Mouse (Mus musculus): ENCODE data around the gene Fam173a.
"Not testable (repeated sequence)": the region's sequence is repeated elsewhere in the genome, so short reads cannot be mapped to it uniquely, and the experiment has no call there.

The Fam173a gene

DNA sequence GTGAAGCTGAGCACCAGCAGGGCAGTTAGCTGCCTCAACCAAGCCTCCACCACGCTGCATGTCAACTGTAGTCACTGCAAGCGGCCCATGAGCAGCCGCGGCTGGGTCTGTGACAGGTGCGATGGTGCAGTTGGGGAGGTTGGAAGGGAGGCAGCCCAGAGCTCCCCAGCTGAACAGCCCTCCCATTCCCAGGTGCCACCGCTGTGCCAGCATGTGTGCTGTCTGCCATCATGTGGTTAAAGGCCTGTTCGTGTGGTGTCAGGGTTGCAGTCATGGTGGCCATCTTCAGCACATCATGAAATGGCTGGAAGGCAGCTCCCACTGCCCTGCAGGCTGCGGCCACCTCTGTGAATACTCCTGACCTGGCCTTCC lies 35.5 kb upstream of the Fam173a start:
- peak; percentile 17 for DNase-seq

DNA sequence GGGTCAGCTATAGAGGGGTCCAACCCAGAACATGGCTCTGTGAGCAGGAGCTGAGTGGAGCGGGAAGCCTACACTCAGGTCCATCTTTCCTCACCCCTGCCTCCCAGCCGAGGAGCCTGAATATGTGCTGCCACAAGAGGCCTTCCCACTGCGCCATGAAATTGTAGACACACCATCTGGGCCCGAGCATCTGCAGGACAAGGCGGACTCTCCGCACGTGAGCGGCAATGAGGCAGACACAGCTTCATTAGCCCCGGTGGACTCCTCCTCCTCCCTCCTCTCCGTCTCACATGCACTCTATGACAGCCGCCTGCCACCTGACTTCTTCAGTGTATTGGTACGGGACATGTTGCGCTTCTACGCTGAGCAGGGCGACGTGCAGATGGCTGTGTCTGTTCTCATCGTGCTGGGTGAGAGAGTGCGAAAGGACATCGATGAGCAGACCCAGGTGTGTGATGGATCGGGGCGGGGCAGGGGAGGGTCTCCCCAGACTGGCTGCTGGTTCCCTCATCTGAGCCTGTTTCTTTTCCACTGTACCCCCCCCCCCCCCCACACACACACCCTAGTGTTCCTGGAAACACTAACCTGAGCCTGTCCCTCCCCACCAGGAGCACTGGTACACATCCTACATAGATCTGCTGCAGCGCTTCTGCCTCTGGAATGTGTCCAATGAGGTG lies 35.0 kb upstream of the Fam173a start:
- no peak for DNase-seq

DNA sequence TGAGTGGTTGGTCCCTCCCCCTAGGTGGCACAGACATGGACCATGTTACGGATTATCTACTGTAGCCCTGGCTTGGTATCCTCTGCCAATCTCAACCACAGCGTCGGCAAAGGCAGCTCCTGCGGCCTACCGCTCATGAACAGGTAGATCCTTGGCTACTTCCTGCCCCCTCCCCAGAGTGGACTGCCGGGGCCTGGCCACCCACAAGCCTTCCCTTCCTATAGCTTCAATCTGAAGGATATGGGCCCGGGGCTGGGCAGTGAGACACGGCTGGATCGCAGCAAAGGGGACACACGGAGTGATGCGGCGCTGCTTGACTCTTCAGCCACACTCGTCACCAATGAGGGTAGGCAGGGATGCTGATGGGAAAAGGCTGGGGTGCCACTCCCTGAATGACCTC lies 34.3 kb upstream of the Fam173a start:
- DNase-seq = no peak

DNA sequence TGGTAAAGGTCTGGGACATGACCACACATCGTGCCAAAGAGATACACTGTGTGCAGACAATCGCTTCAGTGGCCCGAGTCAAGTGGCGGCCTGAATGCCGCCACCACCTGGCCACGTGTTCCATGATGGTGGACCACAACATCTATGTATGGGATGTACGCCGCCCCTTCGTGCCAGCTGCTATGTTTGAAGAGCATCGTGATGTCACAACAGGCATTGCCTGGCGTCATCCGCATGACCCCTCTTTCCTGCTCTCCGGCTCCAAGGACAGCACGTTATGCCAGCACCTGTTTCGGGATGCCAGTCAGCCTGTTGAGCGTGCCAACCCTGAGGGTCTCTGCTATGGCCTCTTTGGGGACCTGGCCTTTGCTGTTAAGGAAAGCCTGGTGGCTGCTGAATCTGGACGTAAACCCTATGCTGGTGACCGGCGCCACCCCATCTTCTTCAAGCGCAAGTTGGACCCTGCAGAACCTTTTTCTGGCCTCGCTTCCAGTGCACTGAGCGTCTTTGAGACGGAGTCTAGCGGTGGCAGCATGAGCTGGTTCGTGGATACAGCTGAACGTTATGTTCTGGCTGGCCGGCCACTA lies 33.4 kb upstream of the Fam173a start:
- DNase-seq = no peak

DNA sequence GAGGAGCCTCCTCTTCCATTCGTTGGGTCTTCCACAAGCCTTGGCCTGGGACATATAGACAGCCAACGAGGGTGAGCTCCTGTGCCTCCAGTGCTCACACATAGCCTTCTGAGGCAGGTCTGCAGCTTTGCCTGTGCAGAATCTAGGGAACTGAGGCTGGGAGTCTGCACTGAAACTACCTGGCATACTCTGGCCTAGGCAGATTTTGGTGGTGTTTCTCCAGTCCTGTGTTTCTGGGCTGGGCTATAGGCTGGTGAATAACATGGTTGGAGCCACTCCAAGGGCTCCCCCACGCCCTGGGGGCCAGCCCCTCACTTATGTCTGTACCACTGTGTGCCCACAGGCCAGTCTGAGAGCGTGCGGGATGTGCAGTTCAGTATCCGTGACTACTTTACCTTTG lies 32.6 kb upstream of the Fam173a start:
- no peak for DNase-seq

DNA sequence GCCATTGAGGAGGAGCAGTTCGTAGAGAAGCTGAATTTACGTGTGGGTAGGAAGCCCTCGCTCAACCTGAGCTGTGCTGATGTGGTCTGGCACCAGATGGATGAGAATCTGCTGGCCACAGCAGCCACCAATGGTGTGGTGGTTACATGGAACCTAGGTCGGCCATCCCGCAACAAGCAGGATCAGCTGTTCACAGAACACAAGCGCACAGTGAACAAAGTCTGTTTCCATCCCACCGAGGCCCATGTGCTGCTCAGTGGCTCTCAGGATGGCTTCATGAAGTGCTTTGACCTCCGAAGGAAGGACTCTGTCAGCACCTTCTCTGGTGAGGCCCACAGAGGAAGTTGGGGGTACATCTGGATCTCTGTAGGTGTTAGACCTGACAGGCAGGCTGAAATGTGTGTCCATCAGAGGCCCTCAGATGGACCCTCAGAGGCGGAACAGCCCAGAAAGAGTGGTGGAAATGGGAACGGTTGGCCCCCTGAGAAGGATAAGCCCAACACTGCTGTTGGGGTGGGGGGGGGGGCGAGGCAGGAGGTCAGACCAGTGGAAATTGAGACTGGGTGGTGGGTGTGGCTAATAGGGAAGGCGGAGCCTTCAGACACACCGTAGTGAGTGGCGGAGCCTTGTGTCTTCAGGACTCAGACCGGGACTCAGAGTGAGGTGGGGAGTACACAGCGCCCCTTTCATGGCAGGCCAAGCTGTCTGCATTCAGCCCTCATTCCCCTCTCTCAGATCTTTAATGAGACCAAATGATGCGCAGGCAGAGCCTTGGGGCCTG lies 31.9 kb upstream of the Fam173a start:
- no peak for DNase-seq

DNA sequence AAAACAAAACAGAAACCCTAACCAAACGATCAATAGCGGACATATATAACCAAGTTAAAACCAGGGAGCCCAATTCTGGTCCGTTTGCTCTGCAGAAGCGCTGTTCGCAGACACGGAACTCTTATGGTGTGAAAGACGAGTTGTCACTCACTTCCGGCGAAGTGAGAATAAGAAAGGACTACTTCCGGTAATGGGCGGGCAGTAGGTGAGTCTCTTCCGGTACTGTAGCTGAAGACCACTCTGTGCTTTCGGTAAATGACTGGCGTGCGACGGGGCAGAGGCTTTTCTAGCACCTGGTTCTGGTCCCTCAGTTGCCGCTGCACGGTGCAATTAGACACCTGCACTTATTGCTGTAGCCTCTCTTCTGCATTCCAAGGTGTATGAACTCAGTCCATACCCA lies 30.8 kb upstream of the Fam173a start, which contains the start of gene Wdr24:
Gene Wdr24 (plus strand): TSS at position 176 of the 400 bp plus-strand sequence.
- DNase-seq = peak; percentile 89

DNA sequence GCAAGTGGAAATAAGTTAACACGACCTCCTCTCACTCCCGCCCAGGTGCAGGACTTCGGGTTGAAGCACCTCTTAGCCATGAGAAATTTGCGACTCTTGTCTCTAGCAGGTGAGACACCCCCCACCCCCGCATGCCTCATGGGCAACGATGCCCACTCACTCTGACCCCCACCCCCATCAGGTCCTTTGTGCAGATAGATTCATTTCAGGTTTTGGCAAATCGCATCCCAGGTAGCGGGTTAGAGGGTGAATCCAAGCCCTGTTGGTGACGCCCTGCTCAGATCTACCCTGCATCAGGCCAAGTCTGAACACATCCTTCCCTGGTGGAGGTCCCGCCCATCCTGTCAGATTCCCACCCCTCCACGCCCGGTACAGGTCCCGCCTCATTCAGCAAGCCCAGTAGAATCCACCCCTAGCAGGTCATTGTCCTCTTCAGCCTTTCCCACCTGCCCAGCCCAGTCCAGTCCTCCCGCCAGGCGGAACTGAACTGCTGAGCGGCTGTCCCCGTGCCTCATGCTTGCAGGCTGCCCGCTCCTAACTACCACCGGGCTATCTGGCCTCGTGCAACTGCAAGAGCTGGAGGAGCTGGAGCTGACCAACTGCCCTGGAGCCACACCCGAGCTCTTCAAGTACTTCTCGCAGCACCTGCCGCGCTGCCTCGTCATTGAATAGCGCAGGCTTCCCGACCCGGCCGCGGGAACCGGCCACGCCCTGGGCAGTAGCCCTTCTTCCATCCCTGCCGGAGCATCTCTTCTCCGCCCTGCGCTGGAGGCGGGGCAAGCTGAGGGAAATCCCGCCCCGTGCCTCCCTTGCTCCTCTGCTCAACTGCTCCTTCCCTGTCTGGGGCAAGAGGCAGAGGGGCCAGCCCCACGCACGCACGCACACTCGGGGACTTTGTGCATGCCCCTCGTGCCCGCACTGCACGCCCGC lies 26.4 kb upstream of the Fam173a start:
- DNase-seq = no peak

DNA sequence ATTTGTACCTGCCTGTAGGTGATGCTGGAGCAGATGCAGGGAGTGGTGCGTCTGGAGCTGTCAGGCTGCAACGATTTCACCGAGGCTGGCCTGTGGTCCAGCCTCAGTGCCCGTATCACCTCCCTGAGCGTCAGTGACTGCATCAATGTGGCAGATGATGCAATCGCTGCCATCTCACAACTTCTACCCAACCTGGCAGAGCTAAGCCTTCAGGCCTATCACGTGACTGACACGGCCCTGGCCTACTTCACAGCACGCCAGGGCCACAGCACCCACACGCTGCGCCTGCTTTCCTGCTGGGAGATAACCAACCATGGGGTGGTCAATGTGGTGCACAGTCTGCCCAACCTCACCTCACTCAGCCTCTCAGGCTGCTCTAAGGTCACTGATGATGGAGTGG lies 25.0 kb upstream of the Fam173a start:
- DNase-seq = no peak

DNA sequence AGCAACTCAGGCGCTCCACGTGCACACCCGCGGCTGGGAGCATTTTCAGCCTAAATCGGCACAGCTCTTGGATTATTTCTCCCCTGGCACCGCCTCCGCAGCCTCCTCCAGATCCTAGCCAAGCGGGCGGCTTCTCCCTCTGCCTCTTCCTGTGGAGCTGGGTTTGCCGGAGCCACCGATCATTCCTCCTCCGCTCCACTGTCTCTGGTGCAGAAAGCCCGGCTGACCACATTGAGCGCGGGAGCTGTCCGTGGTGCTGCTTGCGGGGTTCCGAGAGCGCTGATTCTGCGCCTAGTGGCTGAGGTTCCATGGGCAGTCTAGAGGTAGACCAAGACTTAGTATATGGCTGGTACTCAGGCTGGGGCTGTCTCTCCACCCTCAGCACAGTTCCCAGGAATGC lies 20.8 kb upstream of the Fam173a start:
- DNase-seq = peak; percentile 92

DNA sequence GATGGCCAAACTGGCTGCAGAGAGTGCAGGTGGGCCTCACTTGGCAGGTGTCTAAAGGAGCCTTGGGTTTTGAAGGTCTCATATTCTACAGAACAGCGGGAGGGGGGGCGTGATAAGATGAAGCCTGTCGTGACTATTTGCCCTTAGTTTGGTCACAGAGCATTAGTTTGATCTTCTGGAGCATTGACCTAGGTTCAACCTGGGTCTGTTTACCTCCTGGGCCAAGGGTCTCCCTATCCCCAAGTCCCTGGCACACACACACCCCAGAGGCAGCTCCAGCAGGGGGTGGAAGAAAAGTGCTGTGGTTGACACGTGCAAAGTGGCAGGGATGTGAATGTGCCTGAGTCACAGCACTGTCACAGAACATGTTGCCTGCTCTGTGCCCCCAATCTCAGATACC lies 18.2 kb upstream of the Fam173a start:
- DNase-seq = no peak

DNA sequence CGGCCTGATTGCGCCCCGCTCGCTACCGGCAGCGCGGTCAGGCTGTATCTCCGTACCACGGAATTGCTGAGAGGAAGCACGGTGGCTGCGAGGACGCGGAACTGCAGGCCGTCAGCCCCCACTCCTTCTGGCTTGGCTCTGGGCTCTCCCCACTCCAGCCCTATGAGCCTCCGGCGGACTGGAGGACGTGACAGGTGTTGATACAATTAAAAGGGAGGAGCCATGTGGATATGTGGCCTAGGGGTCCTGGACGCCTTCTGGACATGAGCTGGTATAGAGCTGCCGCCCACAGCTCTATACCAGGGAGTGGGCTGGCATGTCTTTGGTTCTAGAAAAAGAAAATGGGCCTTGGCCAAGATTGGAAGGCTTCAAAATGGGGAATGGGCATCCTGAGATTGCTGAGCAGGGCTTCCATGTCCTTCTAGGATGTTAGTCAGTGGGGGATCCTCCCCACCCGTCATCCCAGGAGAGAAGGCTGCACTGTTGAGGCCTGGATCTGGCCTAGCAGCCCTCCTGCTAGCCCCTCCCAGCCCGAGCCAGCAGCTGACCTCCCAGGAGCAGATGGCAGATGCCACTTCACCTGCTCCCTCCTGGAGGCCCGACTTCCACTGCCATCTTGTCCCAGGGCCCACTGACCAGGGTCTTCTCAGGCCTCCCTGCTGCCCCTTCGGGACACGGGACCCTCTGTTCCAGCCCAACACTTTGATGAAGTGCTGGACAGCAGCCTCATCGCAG lies 17.1 kb upstream of the Fam173a start:
- DNase-seq = no peak

DNA sequence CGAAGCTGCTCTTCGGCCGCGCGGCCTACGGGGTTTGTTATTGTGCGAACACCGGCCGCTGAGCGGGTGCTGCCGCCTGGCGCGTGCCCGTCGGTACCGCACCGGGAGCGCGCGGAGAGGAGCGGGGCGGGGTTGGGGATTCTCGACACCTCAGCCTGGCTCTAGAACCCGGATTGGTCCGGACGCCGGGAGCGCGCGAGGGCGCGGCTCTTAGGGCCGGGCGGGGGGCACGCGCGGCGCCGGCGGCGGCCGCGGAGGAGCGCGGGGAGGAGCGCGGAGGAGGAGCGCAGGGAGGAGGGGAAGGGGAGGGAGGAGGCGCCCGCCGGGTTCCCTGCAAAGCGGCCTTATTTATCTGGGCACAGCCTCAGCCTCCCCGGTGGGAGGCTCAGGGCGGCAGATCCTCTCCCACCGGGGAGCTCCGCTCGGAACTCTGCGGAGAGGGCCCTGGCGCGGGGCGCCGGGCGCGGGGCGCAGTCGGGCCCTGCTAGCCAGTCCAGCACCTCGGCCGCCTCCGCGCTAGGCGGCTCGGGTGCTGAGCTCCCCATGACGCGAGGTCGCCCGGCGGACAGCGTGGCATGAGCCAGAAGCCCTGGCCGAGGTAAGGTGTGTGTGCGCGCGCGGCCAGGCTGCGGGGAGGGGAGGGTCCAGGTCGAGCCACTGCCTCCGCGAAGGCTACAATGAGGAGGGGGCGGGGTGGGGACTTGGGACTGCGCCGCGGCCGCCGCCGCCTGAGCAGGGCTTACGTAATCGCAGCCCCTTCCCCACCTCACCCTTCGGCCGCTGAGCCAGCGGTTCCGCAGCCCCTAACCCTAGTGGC lies 16.3 kb upstream of the Fam173a start, which contains the start of gene Fbxl16:
Gene Fbxl16 (plus strand): TSS at position 297 of the 817 bp plus-strand sequence.
- peak; percentile 76 for DNase-seq

DNA sequence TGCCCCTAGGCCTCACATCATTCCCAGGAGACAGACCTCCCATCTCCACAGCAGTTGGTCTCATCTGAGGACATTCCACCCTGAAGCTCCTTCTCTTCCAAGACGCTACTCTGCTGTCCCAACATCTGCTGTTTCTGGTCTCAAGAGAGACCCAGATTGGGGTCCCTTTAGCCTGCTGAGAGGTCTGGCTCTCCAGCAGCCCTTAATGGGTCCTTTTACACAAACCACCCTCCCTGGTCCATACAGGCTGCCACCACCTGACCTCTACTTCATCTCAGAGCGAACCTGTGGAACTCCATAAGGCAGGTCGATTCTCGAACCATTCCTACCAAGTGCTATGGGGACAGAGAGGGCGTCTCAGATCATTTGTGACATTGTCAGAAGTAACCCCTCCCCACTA lies 15.3 kb upstream of the Fam173a start:
- no peak for DNase-seq

DNA sequence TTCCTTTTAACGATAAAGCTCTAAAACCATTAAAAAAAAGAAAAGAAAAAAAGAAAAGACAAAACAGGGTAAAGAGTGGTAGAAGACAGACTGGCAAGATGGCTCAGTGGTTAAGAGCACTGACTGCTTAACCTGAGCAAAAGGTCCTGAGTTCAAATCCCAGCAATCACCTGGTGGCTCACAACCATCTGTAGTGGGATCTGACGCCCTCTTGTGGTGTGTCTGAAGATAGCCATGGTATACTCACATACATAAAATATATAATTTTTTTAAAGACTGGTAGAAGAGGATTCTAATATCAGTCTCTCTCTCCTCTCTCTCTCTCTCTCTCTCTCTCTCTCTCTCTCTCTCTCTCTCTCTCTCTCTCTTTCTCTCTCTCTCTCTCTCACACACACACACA lies 14.8 kb upstream of the Fam173a start:
- DNase-seq = not testable (repeated sequence)

DNA sequence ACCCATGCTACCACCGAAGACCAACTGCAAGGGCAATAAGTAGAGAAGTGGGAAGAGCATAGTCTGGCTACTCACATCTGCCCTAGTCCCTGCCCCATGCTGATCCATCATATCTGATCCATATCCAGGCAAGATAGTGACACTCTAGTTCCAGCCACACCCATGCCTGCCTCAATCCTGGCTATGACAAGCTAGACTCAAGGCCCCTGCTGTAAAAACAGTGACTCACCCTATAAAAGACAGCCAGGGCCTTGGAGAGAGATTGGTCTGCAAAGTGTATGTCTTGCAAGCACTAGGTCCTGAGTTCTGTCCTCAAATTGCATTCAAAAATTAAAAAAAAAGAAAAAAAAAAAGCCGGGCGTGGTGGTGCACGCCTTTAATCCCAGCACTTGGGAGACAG lies 13.8 kb upstream of the Fam173a start:
- no peak for DNase-seq

DNA sequence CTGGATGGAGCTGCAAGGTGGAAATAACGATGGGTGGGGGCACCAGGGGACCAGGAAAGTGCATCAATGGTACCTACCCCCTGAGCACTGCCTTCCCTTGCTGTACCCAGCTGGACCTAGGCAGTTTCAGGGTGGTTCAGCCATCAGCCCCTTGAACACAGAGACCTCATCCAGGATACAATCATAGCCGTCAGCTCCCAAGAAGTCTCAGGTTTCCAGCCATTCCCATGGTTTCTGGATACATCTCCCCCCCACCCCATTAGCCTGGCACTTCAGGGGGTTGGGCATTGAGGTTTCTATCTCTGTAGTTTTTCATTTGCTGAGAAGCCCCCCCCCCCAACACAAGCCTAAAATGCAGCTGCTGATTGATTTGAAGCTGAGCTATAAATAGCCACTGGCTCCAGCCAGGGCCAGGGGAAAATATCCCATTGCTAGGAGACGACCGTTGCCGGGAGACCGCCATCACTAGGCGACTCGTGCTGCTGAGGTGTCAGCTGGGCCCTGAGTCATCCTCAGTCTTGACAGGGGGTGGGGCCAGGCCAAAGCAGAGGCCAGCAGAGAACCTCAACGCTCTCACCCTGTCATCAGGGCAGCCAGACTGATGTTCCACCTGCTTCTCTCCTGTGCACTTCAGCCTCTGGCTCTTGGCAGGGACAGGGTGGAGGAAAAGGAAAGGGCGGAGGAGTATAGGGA lies 10.3 kb upstream of the Fam173a start:
- peak; percentile 52 for DNase-seq

DNA sequence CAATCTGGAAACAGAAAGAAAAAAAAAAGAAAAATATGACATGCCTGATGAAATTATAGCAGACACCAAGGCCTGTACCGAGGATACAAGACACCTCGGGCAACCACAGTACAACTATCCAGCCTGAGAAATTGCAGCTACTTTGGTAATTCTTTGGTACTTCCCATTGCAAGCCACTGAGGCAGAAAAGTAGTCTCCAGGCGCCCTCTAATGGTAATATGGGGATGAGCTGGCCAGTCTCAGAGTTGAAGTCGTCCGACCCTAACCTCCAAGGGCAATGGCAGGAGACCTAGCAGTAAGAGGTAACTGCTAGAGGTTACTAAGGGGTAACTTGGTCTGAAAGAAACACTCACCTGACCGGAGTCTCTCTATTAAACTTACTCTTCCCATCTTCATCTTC lies 8.3 kb upstream of the Fam173a start:
- peak; percentile 82 for DNase-seq

DNA sequence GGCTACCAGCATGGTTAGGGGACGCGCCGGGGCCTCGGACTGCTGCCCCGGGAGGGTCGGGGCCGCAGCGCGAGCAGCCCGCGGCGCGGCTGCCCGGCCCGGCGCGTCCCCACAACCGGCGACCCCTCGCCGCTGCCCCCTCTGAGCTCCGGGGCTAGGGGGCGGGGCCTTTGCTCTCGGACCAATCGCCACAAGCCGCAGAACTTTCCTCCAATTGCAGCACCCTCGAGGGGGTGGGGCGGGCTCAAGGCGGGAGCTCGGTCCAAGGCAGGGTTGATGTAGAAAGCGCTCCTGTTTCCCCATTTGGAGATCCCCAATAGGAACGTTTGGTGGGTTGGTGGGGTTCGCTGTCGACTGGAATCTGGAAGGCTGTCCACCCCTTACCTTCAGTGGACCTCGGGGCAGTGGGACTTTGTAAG lies 4.3 kb upstream of the Fam173a start, which contains the start of gene Metrn:
Gene Metrn (minus strand): TSS at position 186 of the 419 bp plus-strand sequence.
- peak; percentile 94 for DNase-seq

DNA sequence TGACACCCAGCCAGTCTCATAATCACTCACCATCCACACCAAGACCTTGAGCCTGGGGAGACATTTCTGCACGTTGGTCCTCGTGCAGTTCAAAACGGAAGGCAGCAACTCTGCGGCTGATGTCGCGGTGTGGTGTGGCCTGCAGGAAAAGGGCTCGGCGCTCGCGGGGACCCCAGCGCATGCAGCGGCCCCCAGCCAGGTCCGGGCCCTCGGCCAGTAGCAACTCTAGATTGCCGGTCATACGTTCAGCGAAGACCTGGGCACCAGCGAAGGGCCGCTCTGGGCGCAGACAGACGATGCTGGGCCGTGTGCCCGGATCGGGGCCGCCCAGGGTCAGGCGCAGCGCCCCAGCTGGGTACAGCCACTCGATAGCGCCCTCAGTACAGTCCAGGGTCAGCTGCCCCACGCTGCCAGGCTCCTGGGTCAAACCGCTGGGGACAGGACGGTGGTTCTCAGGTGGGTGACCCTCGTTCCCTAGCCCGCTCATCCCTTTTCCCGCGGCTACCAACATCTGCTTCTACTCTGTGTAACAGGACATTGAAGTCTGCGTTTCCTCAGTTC lies 3.6 kb upstream of the Fam173a start:
- peak; percentile 25 for DNase-seq

Measured in lung, postnatal 10 days (tissue).